Mouse (Mus musculus) adrenal gland, postnatal 0 days (tissue): ENCODE results near the gene Foxj3. TPM values are rescaled to one million over a fixed set of nuclear protein-coding genes. Genes with fewer than 3 reads are reported as not detected.

ENCODE experiments used
- polyA plus RNA-seq: library from polyadenylated mRNA; unstranded; fragments of >200 nt; fragmentation: Nextera tagmentation; extraction: Ambion mirVana; gene quantifications from 2 replicates; pipeline ENCODE4 v1.2.1, GENCODE M21; 2015

The Foxj3 gene
- 9.8 and 12.8 TPM in 2 replicates for polyA plus RNA-seq

DNA sequence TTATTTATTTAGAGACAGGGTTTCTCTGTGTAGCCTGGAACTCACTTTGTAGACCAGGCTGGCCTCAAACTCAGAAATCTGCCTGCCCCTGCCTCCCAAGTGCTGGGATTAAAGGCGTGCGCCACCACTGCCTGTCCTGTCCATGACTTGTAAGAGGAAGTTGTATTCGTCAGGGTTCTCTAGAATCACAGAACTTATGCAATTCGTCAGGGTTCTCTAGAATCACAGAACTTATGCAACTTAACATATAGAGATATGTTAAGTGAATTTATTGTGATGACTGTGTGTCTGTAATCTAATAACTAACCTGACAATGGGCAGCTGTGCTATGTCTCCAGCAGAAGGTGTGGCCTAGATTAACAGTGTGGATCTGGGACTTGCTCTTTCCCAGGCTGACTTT lies at the start of gene Foxj3:
Gene Foxj3, plus strand, starts transcription at position 390 of the 400 bp plus-strand sequence.

DNA sequence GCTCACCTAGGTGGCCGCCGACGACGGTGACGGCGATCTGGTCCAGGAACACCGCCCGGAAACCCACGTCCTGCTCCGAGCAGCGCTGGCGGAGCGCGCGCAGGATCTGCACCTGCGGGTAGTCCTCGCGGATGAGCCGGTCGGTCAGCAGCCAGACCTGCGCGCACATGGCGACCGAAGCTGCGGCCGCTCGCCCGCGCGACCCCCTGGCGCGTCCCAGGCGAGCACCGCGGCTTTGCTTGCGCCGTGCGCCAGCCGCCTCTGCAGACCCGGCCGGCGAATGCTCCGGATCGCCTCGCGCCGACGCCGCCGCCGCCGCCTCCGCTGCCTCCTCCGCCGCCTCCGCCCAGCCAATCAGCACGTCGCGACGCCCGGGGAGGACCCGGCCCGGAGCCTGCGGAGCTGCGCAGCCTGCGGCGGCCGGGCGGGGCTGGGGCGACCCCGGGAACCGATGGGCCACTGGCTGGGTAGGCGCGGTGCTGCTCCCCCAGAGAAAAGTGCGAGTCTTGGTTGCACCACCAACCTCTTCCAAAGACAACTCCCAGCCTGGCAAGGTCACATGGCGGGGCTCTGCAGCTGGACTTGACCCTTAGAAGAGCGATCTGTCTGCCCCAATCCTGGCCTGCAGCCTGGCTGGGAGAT lies 44.4 kb upstream of the Foxj3 start, which contains the start of gene Rimkla:
Gene Rimkla, minus strand, starts transcription at position 338 of the 642 bp plus-strand sequence.

DNA sequence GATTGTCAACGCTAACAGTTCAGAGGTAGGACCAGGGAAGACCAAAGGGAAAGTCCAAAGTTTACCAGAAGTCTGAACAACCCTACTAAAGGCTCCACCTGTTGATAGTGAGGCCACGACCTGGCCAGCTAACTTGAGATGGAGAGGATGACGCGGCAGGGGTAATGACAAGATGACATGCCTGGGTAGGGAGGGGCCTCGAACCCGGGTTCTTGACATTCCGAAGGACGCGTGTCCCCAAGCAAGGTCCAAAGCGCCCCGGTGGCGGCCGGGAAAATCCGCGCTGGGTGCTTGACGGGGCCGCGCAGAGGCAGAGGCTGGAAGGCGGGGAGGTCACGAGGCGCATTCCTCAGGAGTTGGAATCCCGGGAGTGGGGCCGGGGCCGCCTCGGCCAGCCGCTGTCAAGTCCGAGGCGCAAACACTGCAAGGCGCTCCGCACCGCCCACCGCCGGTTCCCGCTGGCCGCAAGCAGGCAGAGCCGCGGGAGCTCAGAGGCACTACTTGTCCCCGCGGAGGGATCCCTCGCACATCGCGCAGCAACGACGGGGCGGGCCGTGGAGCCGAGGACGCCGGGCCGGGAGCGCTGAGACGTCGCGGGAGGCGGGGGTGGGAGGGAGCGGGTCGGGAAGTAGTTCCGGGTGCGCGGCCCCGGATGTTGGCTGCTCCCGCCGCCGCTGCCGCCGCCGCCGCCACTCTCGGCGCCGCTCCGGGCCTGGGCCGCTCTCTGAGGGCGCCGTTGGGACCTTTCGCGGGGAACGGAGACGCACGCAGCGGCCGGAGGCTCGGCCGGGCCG lies 2.4 kb downstream of the Foxj3 start, which contains the start of gene Frg2f1:
Gene Frg2f1, minus strand, starts transcription at position 499 of the 794 bp plus-strand sequence.

DNA sequence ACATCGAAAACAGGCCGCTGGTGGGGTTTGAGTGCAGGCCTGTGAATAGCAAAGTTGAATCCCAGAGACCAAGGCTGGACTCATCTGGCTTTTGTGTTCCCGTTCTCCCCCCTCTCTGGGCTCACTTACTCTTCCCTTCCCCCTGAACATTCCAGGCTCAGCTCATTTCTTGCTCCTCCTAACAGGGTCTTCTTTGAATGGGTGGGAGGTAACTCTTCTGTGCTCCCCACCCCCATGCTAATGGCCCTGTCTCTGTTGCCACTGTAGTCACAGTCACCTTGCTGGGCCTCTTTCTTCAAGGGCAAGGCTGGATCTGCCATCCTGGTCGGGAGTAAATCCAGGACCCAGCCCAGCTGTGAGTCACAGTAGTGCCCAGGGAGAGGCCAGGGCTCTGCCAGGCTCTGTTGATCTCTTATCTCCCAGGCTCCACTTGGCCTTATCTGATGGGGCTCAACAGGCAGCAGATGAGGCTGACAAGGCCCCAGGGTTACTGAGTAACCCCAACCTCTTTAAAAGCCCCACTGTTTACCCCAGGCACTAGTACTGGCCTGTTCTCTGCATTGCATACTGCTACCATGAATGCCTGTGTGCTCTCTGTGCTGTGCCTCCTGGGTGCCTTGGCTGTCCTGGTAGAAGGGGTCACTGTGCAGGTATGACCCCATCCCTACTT lies 100.5 kb downstream of the Foxj3 start, which contains the start of gene Guca2a:
Gene Guca2a, plus strand, starts transcription at position 529 of the 670 bp plus-strand sequence.

DNA sequence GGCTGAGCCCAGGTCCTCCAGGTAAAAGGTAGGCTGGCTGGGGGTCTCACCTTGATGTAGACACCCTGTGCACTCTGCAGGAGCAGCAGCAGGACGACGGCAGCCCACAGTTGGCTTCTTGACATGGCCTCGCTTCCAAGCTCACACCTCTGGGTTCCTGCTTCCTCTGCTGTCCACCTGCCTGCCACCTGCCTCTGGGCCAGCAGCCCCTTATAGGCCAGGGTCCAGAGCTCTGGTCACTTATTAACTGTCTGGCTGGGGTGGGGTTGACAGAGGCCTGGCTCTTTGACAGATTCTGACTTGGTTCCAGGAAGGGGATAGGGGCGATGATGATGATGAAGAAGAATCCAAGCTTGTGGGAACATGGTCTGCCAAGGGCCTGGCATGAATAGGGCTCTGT lies 121.9 kb downstream of the Foxj3 start, which contains the start of gene Guca2b:
Gene Guca2b, minus strand, starts transcription at position 224 of the 400 bp plus-strand sequence.

Other genes with a start within 250 kb of the Foxj3 start
- gene Ybx1, start 242.4 kb upstream of the Foxj3 start, polyA plus RNA-seq = 450 and 484 TPM in 2 replicates
- 77.7 and 110 TPM in 2 replicates for gene Ppih, start 216.5 kb upstream of the Foxj3 start, polyA plus RNA-seq
- gene Ccdc30, start 121.5 kb upstream of the Foxj3 start, polyA plus RNA-seq = 22.5 and 24.1 TPM in 2 replicates
- 76.2 and 117 TPM in 2 replicates for gene Ppcs, start 114.6 kb upstream of the Foxj3 start, polyA plus RNA-seq
- gene Zmynd12, start 114.2 kb upstream of the Foxj3 start, polyA plus RNA-seq = 4.2 and 6.6 TPM in 2 replicates
- 1.0 and 4.1 TPM in 2 replicates for gene Rimkla, start 44.4 kb upstream of the Foxj3 start, polyA plus RNA-seq
- gene Frg2f1, start 2.5 kb downstream of the Foxj3 start, polyA plus RNA-seq = 4.5 and 5.3 TPM in 2 replicates
- 1.8 and 8.5 TPM in 2 replicates for gene Guca2a, start 100.7 kb downstream of the Foxj3 start, polyA plus RNA-seq
- gene Guca2b, start 122.0 kb downstream of the Foxj3 start, polyA plus RNA-seq = 0.40 and 4.4 TPM in 2 replicates
- 14.7 and 16.4 TPM in 2 replicates for gene Hivep3, start 196.8 kb downstream of the Foxj3 start, polyA plus RNA-seq